Mouse (Mus musculus) CH12.LX (cell line): ENCODE results near the gene Tktl1. TPM values are rescaled to one million over a fixed set of nuclear protein-coding genes. Genes with fewer than 3 reads are reported as not detected.

Experiments
- DNase-seq: peaks from one replicate; pipeline ENCODE4 v3.0.0-alpha.2; 2013; ENCODE audit errors: extremely low read depth
- H3K27ac ChIP-seq: 2 replicates; pipeline ENCODE4 v1.5.1; 2012; ENCODE audit warnings: low read depth, mild to moderate bottlenecking, control low read depth, moderate library complexity; ENCODE audit not compliant: insufficient read depth
- H3K27me3 ChIP-seq: replicated peaks from 2 replicates; pipeline ENCODE3; 2012; ENCODE audit warnings: inconsistent platforms
- H3K36me3 ChIP-seq, 2 experiments: replicated peaks in 1 of 2; 2 replicates each; pipeline versions ENCODE3 to v1.6.1; 2012; ENCODE audit warnings: inconsistent platforms in 1 of 2, low read length in 1 of 2, mild to moderate bottlenecking in 1 of 2, mixed read lengths in 1 of 2, moderate library complexity in 1 of 2; ENCODE audit not compliant: control insufficient read depth in 1 of 2, insufficient read depth in 1 of 2
- H3K4me1 ChIP-seq, 2 experiments: 2 replicates each; pipeline ENCODE4 v1.6.1; 2012; ENCODE audit warnings: inconsistent platforms in 1 of 2, moderate library complexity in 1 of 2; ENCODE audit not compliant: insufficient read depth in 2 of 2, control insufficient read depth in 1 of 2
- H3K4me2 ChIP-seq: 2 replicates; pipeline ENCODE4 v1.6.1; 2012; ENCODE audit warnings: low read depth, mild to moderate bottlenecking, control low read depth; ENCODE audit not compliant: poor library complexity, insufficient read depth, severe bottlenecking
- H3K4me3 ChIP-seq, 3 experiments: fragments of 150-350 bp in 1 of 3; sonication (generic) in 1 of 3; replicated peaks in 1 of 3; 2 replicates each; pipeline versions ENCODE3 to v1.5.1; 2011 to 2012; ENCODE audit warnings: low read depth in 2 of 3, low read length in 2 of 3, mild to moderate bottlenecking in 2 of 3, moderate library complexity in 2 of 3, control low read depth in 1 of 3, improper control_type of control experiment in 1 of 3, inconsistent platforms in 1 of 3, mixed read lengths in 1 of 3; ENCODE audit not compliant: poor library complexity in 1 of 3
- H3K79me2 ChIP-seq: replicated peaks from 2 replicates; pipeline ENCODE4 v1.6.1; 2012; ENCODE audit warnings: mild to moderate bottlenecking, moderate library complexity; ENCODE audit not compliant: control insufficient read depth, poor library complexity, insufficient read depth, severe bottlenecking; ENCODE audit errors: extremely low read depth
- H3K9ac ChIP-seq: 2 replicates; pipeline ENCODE4 v1.6.1; 2012; ENCODE audit warnings: low read depth, mild to moderate bottlenecking, control low read depth, moderate library complexity; ENCODE audit not compliant: insufficient read depth
- H3K9me3 ChIP-seq: replicated peaks from 2 replicates; pipeline ENCODE3; 2012; ENCODE audit warnings: low read length, inconsistent platforms, mixed read lengths
- BHLHE40 ChIP-seq: IDR thresholded peaks from 2 replicates; pipeline ENCODE4 v1.6.1; 2011; ENCODE audit warnings: mild to moderate bottlenecking, low read depth, low read length, improper control_type of control experiment
- CTCF ChIP-seq, 2 experiments: IDR thresholded peaks in 1 of 2; conservative IDR thresholded peaks in 1 of 2; 2 replicates each; pipeline ENCODE4 v1.5.1; 2011 to 2012; ENCODE audit warnings: low read depth in 2 of 2, low read length in 2 of 2, improper control_type of control experiment in 1 of 2, inconsistent platforms in 1 of 2, mild to moderate bottlenecking in 1 of 2, moderate library complexity in 1 of 2
- ELF1 ChIP-seq: IDR thresholded peaks from 2 replicates; pipeline ENCODE4 v1.6.1; 2014; ENCODE audit warnings: low read depth, mild to moderate bottlenecking, inconsistent platforms, low read length, improper control_type of control experiment
- EP300 ChIP-seq: IDR thresholded peaks from 2 replicates; pipeline ENCODE4 v1.6.1; 2011; ENCODE audit warnings: low read length, improper control_type of control experiment
- ETS1 ChIP-seq: conservative IDR thresholded peaks from 2 replicates; pipeline ENCODE4 v1.6.1; 2012; ENCODE audit warnings: low read depth, mild to moderate bottlenecking, inconsistent platforms, low read length, improper control_type of control experiment, moderate library complexity
- JUN ChIP-seq: IDR thresholded peaks from 2 replicates; pipeline ENCODE4 v1.6.1; 2011; ENCODE audit warnings: low read depth, mild to moderate bottlenecking, low read length, improper control_type of control experiment, moderate library complexity; ENCODE audit not compliant: insufficient read depth
- JUND ChIP-seq: conservative IDR thresholded peaks from 2 replicates; pipeline ENCODE4 v1.6.1; 2011; ENCODE audit warnings: low read depth, low read length, improper control_type of control experiment
- MAFK ChIP-seq: IDR thresholded peaks from 2 replicates; pipeline ENCODE4 v1.6.1; 2011; ENCODE audit warnings: low read length, improper control_type of control experiment; ENCODE audit not compliant: insufficient replicate concordance
- MAX ChIP-seq: IDR thresholded peaks from 2 replicates; pipeline ENCODE4 v1.6.1; 2011; ENCODE audit warnings: low read length, improper control_type of control experiment
- MAZ ChIP-seq: IDR thresholded peaks from 2 replicates; pipeline ENCODE4 v1.6.1; 2012; ENCODE audit warnings: low read depth, mild to moderate bottlenecking, inconsistent platforms, low read length, improper control_type of control experiment, moderate library complexity
- MXI1 ChIP-seq: IDR thresholded peaks from 2 replicates; pipeline ENCODE4 v1.6.1; 2011; ENCODE audit warnings: mild to moderate bottlenecking, low read depth, low read length, improper control_type of control experiment
- MYC ChIP-seq: IDR thresholded peaks from 2 replicates; pipeline ENCODE4 v1.6.1; 2011; ENCODE audit warnings: low read depth, mild to moderate bottlenecking, improper control_type of control experiment, low read length
- NELFE ChIP-seq: IDR thresholded peaks from 2 replicates; pipeline ENCODE4 v1.6.1; 2011; ENCODE audit warnings: low read depth, low read length, improper control_type of control experiment
- NRF1 ChIP-seq: IDR thresholded peaks from 2 replicates; pipeline ENCODE4 v1.6.1; 2014; ENCODE audit warnings: low read depth, mild to moderate bottlenecking, inconsistent platforms, low read length, improper control_type of control experiment, moderate library complexity
- POLR2A ChIP-seq: IDR thresholded peaks from 2 replicates; pipeline ENCODE4 v1.6.1; 2011; ENCODE audit warnings: low read depth, mild to moderate bottlenecking, improper control_type of control experiment, low read length
- POLR2AphosphoS2 ChIP-seq: IDR thresholded peaks from 2 replicates; pipeline ENCODE4 v1.6.1; 2011; ENCODE audit warnings: low read depth, low read length, improper control_type of control experiment
- RAD21 ChIP-seq: IDR thresholded peaks from 2 replicates; pipeline ENCODE4 v1.6.1; 2011; ENCODE audit warnings: low read depth, mild to moderate bottlenecking, low read length, improper control_type of control experiment, moderate library complexity
- SIN3A ChIP-seq: IDR thresholded peaks from 2 replicates; pipeline ENCODE4 v1.6.1; 2012; ENCODE audit warnings: low read length, improper control_type of control experiment, inconsistent platforms
- SMC3 ChIP-seq: IDR thresholded peaks from 2 replicates; pipeline ENCODE4 v1.6.1; 2011; ENCODE audit warnings: low read depth, low read length, improper control_type of control experiment
- UBTF ChIP-seq: IDR thresholded peaks from 2 replicates; pipeline ENCODE4 v1.6.1; 2012; ENCODE audit warnings: low read depth, mild to moderate bottlenecking, inconsistent platforms, low read length, improper control_type of control experiment, moderate library complexity
- USF2 ChIP-seq: conservative IDR thresholded peaks from 2 replicates; pipeline ENCODE4 v1.6.1; 2011; ENCODE audit warnings: low read depth, low read length, improper control_type of control experiment
- ZC3H11A ChIP-seq: IDR thresholded peaks from 2 replicates; pipeline ENCODE4 v1.6.1; 2012; ENCODE audit warnings: low read depth, mild to moderate bottlenecking, inconsistent platforms, low read length, improper control_type of control experiment
- ZKSCAN1 ChIP-seq: IDR thresholded peaks from 2 replicates; pipeline ENCODE4 v1.6.1; 2012; ENCODE audit warnings: low read depth, inconsistent platforms, low read length, improper control_type of control experiment, borderline replicate concordance
- ZMIZ1 ChIP-seq: IDR thresholded peaks from 2 replicates; pipeline ENCODE4 v1.6.1; 2012; ENCODE audit warnings: low read depth, mild to moderate bottlenecking, inconsistent platforms, low read length, improper control_type of control experiment
- dilution Hi-C: fragments of 300-500 bp; cut with MboI; formaldehyde crosslinking; loops from 2 replicates; pipeline ENCODE4 v1.14.3; 2020; ENCODE audit warnings: low sequenced_read_pairs; ENCODE audit not compliant: extremely low pct_unique_long_range_greater_than_20kb, extremely low pct_ligation_motif_present
- in situ Hi-C: fragments of 300-500 bp; cut with MboI; formaldehyde crosslinking; loops from 3 replicates; pipeline ENCODE4 v1.14.3; 2019; ENCODE audit warnings: low sequenced_read_pairs, low pct_ligation_motif_present, low pct_unique_long_range_greater_than_20kb, mixed read lengths
- polyA plus RNA-seq: library from polyadenylated mRNA; unstranded; fragments of >175 nt; gene quantifications from 2 replicates; pipeline ENCODE4 v1.2.1, GENCODE M21; 2012; ENCODE audit warnings: low read depth; ENCODE audit not compliant: insufficient read length
- total RNA-seq, 2 experiments: library from RNA; depleted of rRNA; stranded (reverse); fragments of 300-350 nt in 1 of 2; fragments of >200 nt in 1 of 2; gene quantifications; 2 replicates each; pipeline ENCODE4 v1.2.3; 2012 to 2014

Gene Tktl1
- total and polyA plus RNA-seq, 3 experiments: not detected

DNA sequence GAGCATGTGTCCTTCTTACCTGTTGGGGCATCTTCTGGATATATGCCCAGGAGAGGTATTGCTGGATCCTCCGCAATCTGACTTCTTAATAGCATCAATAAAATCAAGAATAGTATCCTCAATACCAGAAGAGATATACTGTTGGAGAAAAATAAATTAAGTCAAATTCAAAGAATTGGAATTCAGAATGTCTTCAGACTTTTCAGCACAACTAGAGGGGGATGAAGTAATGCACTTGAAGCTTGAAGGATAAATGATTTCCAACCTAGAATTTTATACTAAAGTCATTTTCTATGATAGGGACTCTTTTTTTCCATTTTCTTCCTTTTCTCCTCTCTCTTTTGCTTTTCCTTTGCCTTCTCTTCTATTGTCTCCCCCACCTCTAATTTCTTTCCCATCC is 9.3 kb upstream of the Tktl1 start, which contains the start of gene Tex28:
Gene Tex28 (minus strand): TSS at position 101 of the 400 bp plus-strand sequence.
- Histone ChIP-seq H3K4me1 (no peaks in the 10 kb centered on the region), H3K36me3 (no peaks in the 10 kb centered on the region), H3K9me3 (no peaks in the 10 kb centered on the region), H3K79me2 (no peaks in the 10 kb centered on the region), H3K27ac (no peak within 1 kb of the TSS), H3K4me3 (no peak within 1 kb of the TSS), H3K27me3 (no peaks in the 10 kb centered on the region), H3K4me2 (no peak within 1 kb of the TSS), H3K9ac (no peak within 1 kb of the TSS)
- in situ Hi-C loops (no loop called here), dilution Hi-C loops (no loop called here)
- DNase-seq: no peak
- TF ChIP-seq MAZ (no peak), MAX (no peak), SIN3A (no peak), ZKSCAN1 (no peak), UBTF (no peak), POLR2A (no peak), USF2 (no peak), MYC (no peak), BHLHE40 (no peak), MAFK (no peak)

DNA sequence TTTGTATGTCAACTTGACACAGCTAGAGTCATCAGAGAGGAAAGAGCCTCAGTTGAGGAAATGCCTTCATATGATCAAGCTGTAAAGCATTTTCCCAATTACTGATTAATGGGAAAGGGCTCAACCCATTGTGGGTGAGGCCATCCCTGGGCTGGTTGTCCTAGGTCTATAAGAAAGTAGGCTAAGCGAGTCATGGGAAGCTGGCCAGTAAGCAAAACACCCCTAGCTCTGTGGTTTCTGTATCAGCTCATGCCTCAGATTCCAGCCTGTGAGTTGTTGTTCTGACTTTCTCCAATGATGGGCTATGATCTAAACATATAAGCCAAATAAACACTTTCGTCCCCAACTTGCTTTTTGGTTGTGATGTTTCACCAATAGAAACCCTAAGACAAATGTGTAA is 26.5 kb downstream of the Tktl1 start:
- dilution Hi-C loops: no loop called here
- in situ Hi-C loops: no loop called here
- no peaks in the 10 kb centered on the region for H3K4me1 ChIP-seq

GRCm38 (mm10) chrX:74218496-74218895 is 41.4 kb downstream of the Tktl1 start:
- no peak for TF ChIP-seq ZC3H11A
- TF ChIP-seq SMC3: no peak
- TF ChIP-seq POLR2A: no peak
- no peak for TF ChIP-seq ELF1
- no peak for TF ChIP-seq JUND
- no peak for TF ChIP-seq EP300
- no peak for TF ChIP-seq NELFE
- no peak for TF ChIP-seq JUN
- DNase-seq: no peak
- H3K9ac ChIP-seq: no peak overlapping the region
- H3K36me3 ChIP-seq: peaks cover 4 to 17% of the 10 kb centered on the region in 2 experiments
- H3K4me2 ChIP-seq: no peak overlapping the region
- H3K4me3 ChIP-seq: no peak overlapping the region
- H3K4me1 ChIP-seq: peaks cover 0 to 7% of the 10 kb centered on the region in 2 experiments; a peak in 1 of 4 replicates
- H3K79me2 ChIP-seq: no peaks in the 10 kb centered on the region
- H3K27ac ChIP-seq: no peak overlapping the region
- in situ Hi-C loops (no loop called here), dilution Hi-C loops (no loop called here)
- H3K27me3 ChIP-seq: no peaks in the 10 kb centered on the region
- H3K9me3 ChIP-seq: no peaks in the 10 kb centered on the region

More for the DNA sequence above, 26.5 kb downstream of the Tktl1 start:
- no peak for TF ChIP-seq JUND
- TF ChIP-seq POLR2A: no peak
- no peak for TF ChIP-seq ZKSCAN1
- no peak for TF ChIP-seq MAZ
- no peak for TF ChIP-seq ZMIZ1
- no peak for TF ChIP-seq MAX
- no peak for TF ChIP-seq UBTF
- no peak for TF ChIP-seq MXI1
- TF ChIP-seq RAD21: no peak
- no peak for TF ChIP-seq JUN
- no peak for TF ChIP-seq ETS1
- no peak for TF ChIP-seq NRF1
- no peak for TF ChIP-seq POLR2AphosphoS2
- no peak for TF ChIP-seq BHLHE40
- TF ChIP-seq CTCF (conservative IDR thresholded peaks at IDR 0.05 in 1 of 2, IDR thresholded peaks at IDR 0.05 in 1 of 2; ENCODE audit: low read depth in 2 of 2, low read length in 2 of 2): no peak
- TF ChIP-seq, all 38 proteins: peak for 0
- Histone ChIP-seq H3K36me3 (no peaks in the 10 kb centered on the region), H3K9me3 (no peaks in the 10 kb centered on the region), H3K27ac (no peak overlapping the region), H3K9ac (no peak overlapping the region), H3K79me2 (no peaks in the 10 kb centered on the region), H3K4me2 (no peak overlapping the region), H3K27me3 (no peaks in the 10 kb centered on the region), H3K4me3 (no peak overlapping the region)
- DNase-seq: no peak
